Mouse (Mus musculus) hindbrain, embryonic 16.5 days (tissue): ENCODE results near the gene Meaf6. TPM values are rescaled to one million over a fixed set of nuclear protein-coding genes. Genes with fewer than 3 reads are reported as not detected.

Experiments
- ATAC-seq: fragments of 200-750 bp; cut with Nextera tagmentation; 2 replicates; pipeline ENCODE4 v1.8.0; 2017; ENCODE audit warnings: moderate TSS enrichment, moderate library complexity
- H3K27ac ChIP-seq: fragments of 300-500 bp; sonication (generic); 2 replicates; pipeline ENCODE4 v1.5.1; 2014; ENCODE audit warnings: low read depth, mild to moderate bottlenecking, control low read depth, low read length, moderate library complexity
- H3K27me3 ChIP-seq: fragments of 300-500 bp; sonication (generic); replicated peaks from 2 replicates; pipeline ENCODE4 v1.6.1; 2014; ENCODE audit warnings: low read length; ENCODE audit not compliant: control insufficient read depth, insufficient read depth
- H3K36me3 ChIP-seq: fragments of 300-500 bp; sonication (generic); 2 replicates; pipeline ENCODE4 v1.6.1; 2014; ENCODE audit warnings: mild to moderate bottlenecking, low read length, moderate library complexity, mixed read lengths; ENCODE audit not compliant: control insufficient read depth, insufficient read depth
- H3K4me1 ChIP-seq: fragments of 300-500 bp; sonication (generic); 2 replicates; pipeline ENCODE4 v1.6.1; 2014; ENCODE audit warnings: low read depth, low read length; ENCODE audit not compliant: control insufficient read depth, insufficient read depth
- H3K4me2 ChIP-seq: fragments of 300-500 bp; sonication (generic); 2 replicates; pipeline ENCODE4 v1.6.1; 2014; ENCODE audit warnings: mild to moderate bottlenecking, low read length, control low read depth, moderate library complexity
- H3K4me3 ChIP-seq: fragments of 300-500 bp; sonication (generic); 2 replicates; pipeline ENCODE4 v1.5.1; 2014; ENCODE audit warnings: mild to moderate bottlenecking, low read length, control low read depth, moderate library complexity
- H3K9ac ChIP-seq: fragments of 300-500 bp; sonication (generic); 2 replicates; pipeline ENCODE4 v1.6.1; 2014; ENCODE audit warnings: low read depth, mild to moderate bottlenecking, control low read depth, low read length, moderate library complexity
- H3K9me3 ChIP-seq: fragments of 300-500 bp; sonication (generic); 2 replicates; pipeline ENCODE4 v1.6.1; 2014; ENCODE audit warnings: mild to moderate bottlenecking, low read length, moderate library complexity; ENCODE audit not compliant: control insufficient read depth
- WGBS: fragments of 180-500 bp; shearing (Covaris S2); extraction: QIAGEN DNeasy Blood & Tissue Kit; methylation state at CpG from one replicate; pipeline ENCODE4 v1.1.7; 2014; 5-methylcytosine and 5-hydroxymethylcytosine counted together
- polyA plus RNA-seq: library from polyadenylated mRNA; unstranded; fragments of >200 nt; fragmentation: Nextera tagmentation; extraction: Ambion mirVana; gene quantifications from 2 replicates; pipeline ENCODE4 v1.2.1, GENCODE M21; 2015

Gene Meaf6
- polyA plus RNA-seq, 1 experiment from 2014 or later = 147 TPM

GRCm38 (mm10) chr4:125160951-125161331 lies 76.0 kb downstream of the Meaf6 start:
- Histone ChIP-seq H3K36me3 (no peaks in the 10 kb centered on the region), H3K9me3 (no peaks in the 10 kb centered on the region), H3K4me1 (peaks cover 5% of the 10 kb centered on the region), H3K9ac (no peak overlapping the region), H3K27ac (no peak overlapping the region), H3K27me3 (no peaks in the 10 kb centered on the region; the same call in 1 of the 2 replicates), H3K4me3 (no peak overlapping the region), H3K4me2 (no peak overlapping the region; the same call in 1 of the 2 replicates)
- 0 out of 2 replicates have a peak, but pooled peaks have one; percentile 17 for ATAC-seq
- WGBS = 71% methylated on average over 10 of the region's 10 CpGs

- Histone ChIP-seq H3K9me3 (no peaks in the 10 kb centered on the region), H3K36me3 (no peaks in the 10 kb centered on the region), H3K4me1 (peaks cover 5% of the 10 kb centered on the region), H3K27me3 (no peaks in the 10 kb centered on the region; the same call in 1 of the 2 replicates), H3K4me3 (no peak overlapping the region), H3K9ac (no peak overlapping the region), H3K4me2 (no peak overlapping the region), H3K27ac (no peak overlapping the region)
- 0 out of 2 replicates have a peak, but pooled peaks have one; percentile 35 for ATAC-seq
- 36% methylated on average over 8 of the region's 8 CpGs for WGBS
Observed at GRCm38 (mm10) chr4:125161392-125161791, 76.5 kb downstream of the Meaf6 start.

DNA sequence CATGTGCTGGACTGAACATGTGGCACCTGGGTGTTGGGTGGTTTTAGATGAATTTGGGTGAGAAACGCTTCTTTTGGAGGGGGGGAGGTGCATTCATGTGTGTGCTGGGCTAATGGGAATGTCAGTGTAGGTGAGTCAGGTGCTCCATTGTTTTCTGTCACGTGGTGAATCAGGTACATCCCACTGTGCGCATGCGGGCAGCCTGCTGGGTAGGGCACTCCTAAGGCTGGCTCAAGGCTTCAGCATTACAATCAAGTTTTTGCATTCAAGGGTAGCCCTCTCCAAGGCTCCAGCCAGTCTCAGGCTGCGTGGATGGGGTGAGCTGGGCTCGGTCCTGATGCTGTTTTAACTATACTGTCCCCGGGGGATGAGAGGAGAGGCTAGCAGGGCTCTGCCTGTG lies 77.8 kb downstream of the Meaf6 start:
- WGBS = 59% methylated on average over 7 of the region's 7 CpGs
- Histone ChIP-seq H3K9ac (no peak overlapping the region), H3K9me3 (no peaks in the 10 kb centered on the region), H3K4me2 (no peak overlapping the region), H3K4me1 (peaks cover 5% of the 10 kb centered on the region), H3K27me3 (no peaks in the 10 kb centered on the region; the same call in 1 of the 2 replicates), H3K36me3 (no peaks in the 10 kb centered on the region), H3K4me3 (no peak overlapping the region), H3K27ac (no peak overlapping the region)
- no peak for ATAC-seq

Other genes starting within 250 kb of the Meaf6 start
- gene Yrdc, start 234.5 kb upstream of the Meaf6 start, polyA plus RNA-seq = 42.6 and 43.0 TPM in 2 replicates
- 92.7 and 102 TPM in 2 replicates for gene 1110065P20Rik, start 233.9 kb upstream of the Meaf6 start, polyA plus RNA-seq
- 10.5 and 10.6 TPM in 2 replicates for gene Maneal, start 223.0 kb upstream of the Meaf6 start, polyA plus RNA-seq
- 10.9 and 12.3 TPM in 2 replicates for gene Epha10, start 204.2 kb upstream of the Meaf6 start, polyA plus RNA-seq
- gene 9930104L06Rik, start 148.1 kb upstream of the Meaf6 start, polyA plus RNA-seq = 13.2 and 16.5 TPM in 2 replicates
- 32.2 and 37.2 TPM in 2 replicates for gene Cdca8, start 145.8 kb upstream of the Meaf6 start, polyA plus RNA-seq
- gene Rspo1, start 98.7 kb upstream of the Meaf6 start, polyA plus RNA-seq = 1.8 and 2.4 TPM in 2 replicates
- gene Gnl2, start 68.5 kb upstream of the Meaf6 start, polyA plus RNA-seq = 85.7 and 88.9 TPM in 2 replicates
- gene Dnali1, start 19.4 kb upstream of the Meaf6 start, polyA plus RNA-seq = 1.2 and 1.4 TPM in 2 replicates
- 20.6 and 22.0 TPM in 2 replicates for gene Snip1, start 18.5 kb upstream of the Meaf6 start, polyA plus RNA-seq
- gene Zc3h12a, start 42.7 kb downstream of the Meaf6 start, polyA plus RNA-seq = 0.23 and 0.31 TPM in 2 replicates